Mouse (Mus musculus) lung, adult 18-20 months (tissue): ENCODE measurements at regions not wholly inside any gene's neighbourhood (a gene's known extent, or its start where the extent isn't known, plus 50 kb on each side); places are given as distances from the start of the nearest gene placed in this dataset.

Experiments
- DNase-seq, 2 experiments: peaks; one replicate each; pipeline ENCODE4 v3.0.0; 2022; ENCODE audit warnings: mixed read lengths in 2 of 2

DNA sequence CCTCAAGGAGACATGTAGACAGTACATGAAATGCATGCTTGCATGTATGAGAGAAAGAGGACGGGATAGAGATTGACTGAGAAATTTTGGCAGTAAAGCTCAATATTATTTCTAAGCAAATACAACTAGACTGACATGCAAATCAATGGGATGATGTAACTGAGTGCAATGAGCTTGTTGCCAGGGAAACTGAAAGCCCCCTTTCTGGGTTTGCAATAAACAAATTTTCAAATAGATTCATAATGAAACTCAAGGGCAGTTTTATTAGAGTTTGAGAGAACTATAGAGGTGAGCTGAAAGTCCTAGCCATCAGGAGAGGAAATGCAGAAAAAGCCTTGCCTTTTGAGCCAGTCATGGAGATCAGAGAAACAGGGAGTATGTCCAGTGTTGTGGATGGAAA, 460.2 kb downstream of the Arl4a start:
- DNase-seq, result no peak

DNA sequence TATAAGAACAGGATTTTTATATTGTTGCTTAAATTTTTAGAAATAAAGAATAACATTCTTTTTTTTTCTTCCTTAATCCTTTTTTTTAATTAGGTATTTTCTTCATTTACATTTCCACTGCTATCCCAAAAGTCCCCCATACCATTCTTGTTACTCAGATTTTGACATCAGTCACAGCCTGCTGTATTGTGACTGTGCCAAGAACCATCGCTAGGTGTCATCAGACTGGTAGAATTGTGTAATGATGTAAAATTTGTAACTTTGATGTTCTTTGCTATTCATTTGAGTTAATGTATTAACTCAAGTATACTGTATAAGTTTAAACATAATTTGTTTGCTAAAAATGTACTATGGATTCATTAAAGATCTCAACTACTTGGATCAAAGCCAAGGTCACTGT, 465.0 kb downstream of the Arl4a start:
- DNase-seq, result no peak

DNA sequence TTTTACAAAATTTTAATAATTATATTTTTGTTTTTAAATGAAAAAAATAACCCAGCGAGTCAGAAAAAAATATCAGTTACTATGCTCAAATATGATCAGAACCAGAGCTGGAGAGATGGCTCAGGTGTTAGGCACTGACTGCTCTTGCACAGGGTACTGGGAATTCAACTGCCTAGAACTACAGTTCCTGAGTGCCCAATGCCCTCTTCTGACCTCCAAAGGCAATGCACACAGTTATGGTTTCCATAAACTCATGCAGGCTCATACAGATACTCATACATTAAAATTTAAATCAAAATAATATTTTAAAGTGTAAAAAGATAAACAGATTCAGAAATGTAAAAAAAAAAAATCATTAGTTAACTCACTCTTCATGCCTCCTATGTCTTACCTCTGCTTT, 465.7 kb downstream of the Arl4a start:
- DNase-seq, result no peak

DNA sequence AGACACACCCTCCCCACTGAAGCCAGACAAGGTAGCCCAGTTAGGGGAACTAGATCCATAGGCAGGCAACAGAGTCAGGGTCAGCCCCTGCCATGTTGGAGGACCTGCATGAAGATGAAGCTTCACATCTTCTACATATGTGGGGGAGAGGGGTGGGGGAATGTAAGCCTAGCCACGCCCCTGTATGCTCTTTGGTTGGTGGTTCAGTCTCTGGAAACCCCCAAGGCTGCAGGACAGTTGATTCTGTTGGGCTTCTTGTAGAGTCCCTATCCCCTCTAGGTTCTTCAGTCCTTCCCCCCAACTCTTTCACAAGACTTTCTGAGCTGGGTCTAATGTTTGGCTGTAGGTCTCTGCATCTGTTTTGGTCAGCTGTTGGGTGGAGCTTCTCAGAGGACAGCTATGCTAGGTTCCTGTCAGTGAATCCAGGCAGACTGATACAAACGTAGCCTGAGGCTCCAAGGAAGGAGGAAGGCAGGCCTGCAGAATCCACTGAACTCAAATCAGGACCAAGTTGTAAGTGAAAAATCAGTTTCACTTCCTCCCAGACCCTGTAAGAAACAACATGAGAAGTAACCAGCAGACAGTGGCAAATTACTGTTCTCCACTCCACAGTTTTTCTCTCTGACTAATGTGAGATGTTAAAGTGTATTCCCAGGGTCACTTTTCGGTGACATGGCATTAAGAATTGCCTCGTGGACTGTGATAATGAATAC, 476.9 kb downstream of the Arl4a start:
- DNase-seq, result no peak

DNA sequence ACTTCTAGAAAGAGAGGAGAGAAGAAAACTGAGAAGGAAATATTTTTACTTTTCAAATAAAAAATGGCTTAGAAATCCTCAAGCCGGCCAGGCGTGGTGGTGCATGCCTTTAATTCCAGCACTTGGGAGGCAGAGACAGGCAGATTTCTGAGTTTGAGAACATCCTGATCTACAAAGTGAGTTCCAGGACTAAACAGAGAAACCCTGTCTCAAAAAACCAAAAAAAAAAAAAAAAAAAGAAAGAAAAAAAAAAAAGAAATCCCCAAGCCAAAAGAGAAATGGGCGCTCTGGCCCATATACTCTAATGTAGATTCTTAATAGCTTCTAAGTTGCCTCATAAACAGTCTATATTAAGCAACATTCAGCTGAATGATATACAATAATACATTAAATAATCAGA, 479.3 kb downstream of the Arl4a start:
- DNase-seq, result no peak

DNA sequence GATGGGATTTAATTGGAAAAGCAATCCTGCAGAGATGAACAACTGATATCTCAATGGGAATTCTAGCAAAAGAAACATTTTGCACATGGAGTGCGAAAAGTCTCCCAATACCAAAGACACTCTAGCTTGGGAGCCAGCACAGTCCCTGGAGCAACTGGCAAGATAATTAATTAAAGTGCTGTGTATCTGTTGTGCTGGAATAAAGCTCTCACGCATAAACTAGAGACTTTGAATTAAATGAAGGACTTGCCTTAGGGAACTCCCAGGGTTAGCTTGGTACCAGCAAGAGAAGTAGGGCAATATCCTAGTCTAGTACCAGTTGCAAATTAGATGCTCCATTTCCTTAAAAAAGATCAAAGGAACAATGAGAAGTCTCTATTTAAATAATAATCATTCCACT, 501.5 kb downstream of the Arl4a start:
- no peak for DNase-seq

DNA sequence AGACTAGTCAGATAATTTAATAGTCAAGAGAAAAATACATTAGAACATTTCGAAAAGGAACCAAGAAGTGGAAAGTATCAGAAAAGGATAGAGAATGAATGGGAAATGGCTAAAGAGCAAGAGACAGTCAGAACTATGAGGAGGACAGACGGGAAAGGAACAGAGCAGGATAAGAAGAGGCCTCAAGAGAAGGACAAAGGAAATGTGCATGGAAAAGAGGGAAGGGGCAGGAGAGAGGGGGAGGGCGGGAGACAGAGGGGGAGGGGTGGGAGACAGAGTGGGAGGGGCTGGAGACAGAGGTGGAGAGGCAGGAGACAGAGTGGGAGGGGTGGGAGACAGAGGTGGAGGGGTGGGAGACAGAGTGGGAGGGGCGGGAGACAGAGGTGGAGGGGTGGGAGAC, 509.7 kb downstream of the Arl4a start:
- DNase-seq, result no peak

DNA sequence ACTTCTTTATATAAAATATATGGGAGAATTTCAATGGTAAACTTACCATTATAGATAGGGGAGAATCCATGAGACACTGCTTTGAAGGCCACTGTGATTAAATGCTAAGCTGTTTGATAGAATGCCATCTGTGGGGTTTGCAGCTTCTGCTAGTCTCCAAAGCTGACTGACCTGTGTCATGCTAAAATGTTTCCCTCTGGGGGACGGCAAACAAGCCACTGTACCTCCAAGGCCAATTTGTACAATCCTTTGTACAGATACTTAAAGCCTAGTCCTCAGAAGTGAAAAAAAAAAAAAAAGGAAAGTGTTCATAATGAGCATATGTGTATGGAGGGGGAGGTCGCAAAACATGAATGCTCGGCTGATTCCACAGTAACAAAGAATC, 510.6 kb downstream of the Arl4a start:
- DNase-seq, result no peak

DNA sequence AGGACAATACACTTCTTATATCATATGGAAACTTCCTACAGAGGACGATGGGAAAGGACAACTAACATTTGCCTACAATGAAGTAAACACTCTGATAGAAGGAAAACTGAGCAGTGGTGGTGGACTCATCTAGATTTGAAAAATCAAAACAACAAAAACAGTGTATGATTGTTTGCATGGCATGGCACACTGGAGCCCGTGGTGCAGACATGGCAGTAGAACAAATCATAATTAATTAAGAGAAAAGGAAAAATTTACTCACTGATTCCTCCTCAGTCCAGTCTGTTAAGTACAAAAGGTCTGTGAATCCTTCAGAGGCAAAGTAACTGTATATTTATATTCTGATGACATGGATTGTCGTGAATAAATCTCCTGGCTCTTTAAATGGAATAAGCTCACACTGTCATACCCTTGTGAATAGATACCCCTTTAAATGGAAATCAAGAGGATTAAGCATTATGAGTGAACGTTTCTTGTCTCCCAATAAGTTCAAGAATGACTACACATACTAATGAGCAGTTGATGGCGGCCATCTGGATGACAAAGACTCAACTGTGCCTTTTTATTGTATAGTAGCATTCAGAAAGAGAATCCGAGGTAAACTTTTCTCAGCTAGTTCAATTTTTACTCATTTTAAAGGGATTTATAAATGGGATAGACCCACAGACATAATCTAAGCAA, 511.1 kb downstream of the Arl4a start:
- no peak for DNase-seq

DNA sequence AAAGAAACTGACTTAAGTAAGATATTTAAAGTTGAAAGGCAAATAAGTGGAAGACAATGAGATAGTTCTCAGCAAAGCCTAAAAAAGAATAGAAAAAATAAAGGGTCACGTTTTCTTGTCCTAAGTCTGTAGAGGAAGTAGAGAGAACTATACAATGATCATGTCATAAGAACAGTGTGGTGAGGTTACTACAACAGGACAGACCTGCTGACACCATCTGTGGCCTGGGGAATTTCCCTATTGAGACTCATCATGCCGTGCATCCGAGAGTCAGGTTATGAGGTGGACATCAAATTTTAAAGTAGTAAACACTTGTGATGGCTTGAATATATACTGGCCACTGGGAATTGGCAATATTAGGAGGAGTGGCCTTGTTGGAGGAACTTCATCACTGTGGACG, 522.1 kb downstream of the Arl4a start:
- no peak for DNase-seq

DNA sequence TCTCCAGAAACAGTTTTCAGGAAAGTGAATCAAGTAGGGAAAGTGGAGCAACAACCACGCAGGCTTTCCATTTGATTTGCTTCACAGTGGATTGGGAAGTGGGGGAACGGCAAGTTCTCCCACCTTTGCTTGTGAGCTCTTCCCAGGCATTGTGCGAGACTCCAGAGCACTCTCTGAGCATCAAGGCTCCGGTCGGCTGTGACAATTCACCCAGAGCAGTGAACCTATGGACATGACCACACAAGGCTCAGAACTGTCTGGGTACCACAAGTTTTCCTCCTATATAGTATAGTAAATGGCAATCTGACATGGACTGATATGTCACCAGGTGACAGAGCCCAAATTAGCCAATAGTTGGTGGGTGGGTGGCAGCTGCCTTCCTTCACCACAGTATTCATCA, 527.0 kb downstream of the Arl4a start:
- no peak for DNase-seq

DNA sequence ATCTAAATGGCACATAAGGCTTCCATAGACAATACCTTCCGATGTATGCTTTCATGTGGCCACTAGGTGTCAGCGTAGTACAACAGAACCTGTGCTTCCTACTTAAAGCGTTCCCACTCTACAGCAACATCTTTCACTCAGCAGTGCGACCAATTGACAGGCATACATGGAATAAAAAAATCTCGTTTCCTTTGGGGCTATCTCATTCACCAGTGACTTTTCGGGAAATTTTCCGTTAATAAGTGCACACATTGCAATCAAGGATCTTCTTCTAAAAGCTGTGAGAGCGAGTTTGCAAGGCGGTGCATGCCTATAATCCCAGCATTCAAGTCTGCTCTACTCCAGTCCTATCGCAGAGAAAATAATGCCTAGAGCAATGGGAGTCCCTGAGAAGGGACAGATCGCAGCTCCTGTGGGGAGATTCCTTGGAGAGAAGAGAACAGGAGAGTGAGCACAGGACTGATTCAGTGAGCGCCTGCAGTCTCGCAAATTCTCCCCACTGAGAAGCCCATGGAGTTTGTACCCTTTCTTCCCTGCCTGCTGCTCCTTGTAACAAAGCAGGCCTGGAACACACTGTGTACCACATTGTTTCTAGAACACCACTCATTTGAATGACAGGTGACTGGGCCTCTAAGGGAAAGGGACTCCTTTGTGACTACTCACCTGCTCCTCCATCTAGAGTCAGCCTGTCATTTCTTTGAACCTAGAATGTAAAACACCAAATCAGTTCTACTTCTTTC, 527.6 kb downstream of the Arl4a start:
- peak; percentile 35 to 55 for DNase-seq

DNA sequence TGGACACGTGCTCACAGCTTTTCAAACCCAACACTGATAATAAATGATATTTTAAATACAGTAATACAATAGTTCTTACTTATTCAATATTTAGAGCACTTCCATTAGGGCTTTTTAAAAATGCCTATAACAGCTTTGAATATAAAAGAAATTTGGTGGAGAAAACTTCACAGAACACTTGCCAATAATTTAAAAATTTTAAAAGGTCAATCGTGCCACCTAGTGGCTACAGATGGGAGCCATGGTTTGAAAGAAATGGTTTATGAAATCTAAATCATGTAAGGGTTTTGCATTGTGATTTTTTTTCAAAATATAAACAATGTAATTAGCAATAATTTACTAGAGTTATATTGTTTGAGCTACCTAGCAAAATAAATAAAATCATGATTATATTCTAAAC, 541.6 kb downstream of the Arl4a start:
- DNase-seq, result no peak

DNA sequence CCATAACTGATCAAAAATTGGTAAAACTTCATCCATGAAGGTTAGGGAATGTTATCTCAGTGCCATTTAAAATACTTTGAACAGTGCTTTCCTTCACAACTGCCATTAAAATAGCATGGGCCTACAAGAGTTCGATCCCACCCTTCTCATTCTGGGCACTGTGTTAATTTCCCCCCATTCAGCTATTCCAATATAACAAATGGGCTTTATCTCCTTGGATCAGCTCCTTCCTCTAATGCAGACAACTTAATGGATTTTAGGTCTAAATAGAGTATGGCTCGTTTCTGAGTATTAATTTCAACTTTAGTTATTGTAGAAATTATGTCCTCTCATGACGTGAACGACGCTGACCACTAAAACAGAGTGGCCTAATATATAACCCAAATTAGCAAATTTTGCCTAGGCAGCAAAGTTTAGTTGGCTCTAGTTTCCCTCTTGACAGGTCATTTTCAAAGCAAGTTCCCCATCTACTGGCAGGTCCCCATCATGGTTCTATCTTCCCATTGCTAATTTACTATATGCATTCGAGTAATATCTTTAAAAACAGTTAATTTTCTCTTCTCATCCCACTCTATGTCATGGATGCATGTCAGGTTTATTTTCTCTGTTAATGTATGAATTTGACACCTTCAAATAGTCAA, 544.1 kb downstream of the Arl4a start:
- DNase-seq, result no peak

DNA sequence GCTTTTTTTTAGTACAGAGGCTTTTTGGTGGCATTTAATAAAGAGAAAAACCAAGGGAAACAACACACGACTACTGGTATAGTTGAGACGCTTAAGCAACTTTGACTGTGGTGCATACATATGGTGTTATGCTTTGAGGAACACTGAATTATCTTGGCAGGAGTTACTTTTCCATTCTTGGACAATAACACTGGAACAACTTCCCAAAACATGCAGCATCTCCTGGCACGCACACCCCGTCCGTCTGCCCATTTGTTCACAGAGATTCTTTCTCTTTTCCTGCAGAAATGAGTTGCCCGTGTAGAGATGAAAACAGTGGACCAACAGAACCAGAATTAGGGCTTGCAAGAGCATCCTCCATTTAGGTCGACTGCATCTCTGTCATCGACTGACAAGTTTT, 544.7 kb downstream of the Arl4a start:
- no peak for DNase-seq

DNA sequence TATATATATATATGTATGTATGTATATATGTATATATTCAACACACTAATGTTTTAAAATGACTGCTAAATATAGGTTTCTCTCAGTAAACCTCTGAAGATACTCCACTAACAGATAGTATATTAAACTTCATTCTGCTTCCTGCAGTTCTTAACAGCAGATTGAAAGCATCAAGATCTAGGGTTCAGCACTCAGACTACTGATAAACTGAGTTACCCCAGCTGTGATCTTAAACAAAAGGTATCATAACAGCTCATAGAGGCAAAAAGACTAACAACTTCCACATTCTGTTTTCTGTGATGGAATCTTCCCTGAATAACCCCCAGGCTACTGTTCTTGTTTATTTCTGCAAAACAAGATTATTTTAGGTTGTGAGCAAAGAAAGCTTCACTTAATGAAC, 564.8 kb downstream of the Arl4a start:
- DNase-seq, result no peak
